Mouse (Mus musculus): ENCODE results near the gene Lsm3. TPM values are rescaled to one million over a fixed set of nuclear protein-coding genes. Genes with fewer than 3 reads are reported as not detected.

The Lsm3 gene
- polyA plus RNA-seq, 1 experiment = 25.5 TPM

DNA sequence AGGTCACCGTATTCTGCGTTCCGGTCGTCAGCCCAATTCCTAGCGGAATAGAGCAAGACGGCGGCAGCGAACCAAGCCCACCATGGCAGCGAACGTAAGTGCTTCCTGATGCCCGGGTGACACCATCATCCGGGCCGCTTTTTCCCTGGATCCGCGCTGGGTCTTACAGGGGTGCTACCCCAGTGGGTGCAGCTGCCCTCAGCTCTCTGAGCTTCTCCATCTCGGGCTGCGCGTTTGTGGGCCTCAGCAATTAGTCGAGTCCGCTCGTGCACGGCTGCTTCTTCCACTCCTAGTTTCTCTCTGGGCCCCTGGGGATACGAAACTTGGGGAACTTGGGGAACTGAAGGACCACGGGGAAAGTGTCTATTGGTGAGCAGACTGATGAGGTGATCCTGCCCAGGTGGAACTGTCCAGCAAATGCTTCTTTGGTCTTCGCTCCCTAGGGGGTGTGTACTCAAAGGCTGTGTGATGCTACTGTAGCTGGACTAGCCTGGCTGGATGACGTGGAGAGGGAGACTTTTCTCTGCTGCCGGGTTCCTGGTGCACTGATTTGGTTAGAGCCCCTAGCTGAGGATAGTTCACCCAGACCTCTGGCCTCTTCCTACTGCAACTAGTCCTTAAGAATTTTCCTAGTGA is 41.8 kb upstream of the Lsm3 start:
- Histone ChIP-seq H3K4me1 (ENCODE audit: control insufficient read depth, insufficient read depth, low read length) (peaks cover 8% of the 10 kb centered on the region; the same call in 1 of the 2 replicates), H3K27me3 (replicated peaks; ENCODE audit: control insufficient read depth, insufficient read depth, low read length) (no peaks in the 10 kb centered on the region), H3K27ac (ENCODE audit: insufficient read depth, low read depth, low read length) (no peak overlapping the region), H3K4me3 (ENCODE audit: insufficient read depth, low read depth, low read length) (peak overlapping the region; percentile 71), H3K36me3 (ENCODE audit: control insufficient read depth, insufficient read depth, low read length) (no peaks in the 10 kb centered on the region; the same call in 1 of the 2 replicates)
- no peak for TF ChIP-seq POLR2A (IDR thresholded peaks at IDR 0.05; ENCODE audit: low read depth, low read length)
- TF ChIP-seq CTCF (conservative IDR thresholded peaks at IDR 0.05; ENCODE audit: insufficient read depth, insufficient read length, low read depth, low read length) = no peak
- 1% methylated on average over 27 of the region's 27 CpGs for WGBS
- no peak for DNase-seq

DNA sequence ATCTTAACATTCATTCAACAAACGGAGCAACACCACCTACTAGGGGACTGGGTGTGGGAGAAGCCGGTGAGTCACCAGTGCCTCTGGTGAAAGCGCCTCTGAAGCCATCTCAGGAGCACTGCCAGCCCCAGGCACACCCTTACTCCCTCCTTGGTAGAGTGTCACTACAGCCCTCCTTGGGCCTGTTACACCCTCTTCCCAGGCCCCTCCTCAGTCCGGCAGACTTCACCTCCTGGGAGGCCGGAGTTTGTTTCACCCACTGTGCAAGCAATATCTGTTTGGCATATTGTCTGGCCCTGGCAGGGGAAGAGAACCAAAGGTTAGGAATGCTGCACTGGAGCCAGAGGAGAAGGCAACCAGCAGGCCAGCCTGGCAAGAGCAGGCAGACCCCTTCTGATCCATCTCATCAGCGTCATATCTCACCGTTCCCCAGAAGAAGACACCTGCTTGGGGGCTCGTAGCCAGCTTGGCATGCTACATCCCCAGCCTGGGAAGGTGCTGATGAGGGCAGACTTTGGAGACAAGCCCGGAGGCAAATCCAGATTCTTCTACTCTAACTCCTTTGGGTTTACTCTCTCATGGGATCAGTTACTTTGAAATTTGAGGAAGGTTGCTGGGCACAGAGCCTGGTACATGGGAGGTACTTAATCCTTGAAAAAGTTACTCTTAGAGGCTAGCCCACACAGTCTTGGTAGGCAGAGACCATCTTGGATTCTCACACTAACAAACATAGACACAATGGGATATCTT is 41.1 kb upstream of the Lsm3 start:
- WGBS = 46% methylated on average over 9 of the region's 9 CpGs
- DNase-seq = peak; percentile 25
- H3K4me1 ChIP-seq (ENCODE audit: control insufficient read depth, insufficient read depth, low read length) = peaks cover 8% of the 10 kb centered on the region; the same call in 1 of the 2 replicates
- no peak overlapping the region for H3K27ac ChIP-seq (ENCODE audit: insufficient read depth, low read depth, low read length)
- no peaks in the 10 kb centered on the region for H3K27me3 ChIP-seq (replicated peaks; ENCODE audit: control insufficient read depth, insufficient read depth, low read length)
- H3K36me3 ChIP-seq (ENCODE audit: control insufficient read depth, insufficient read depth, low read length) = no peaks in the 10 kb centered on the region; the same call in 1 of the 2 replicates
- H3K4me3 ChIP-seq (ENCODE audit: insufficient read depth, low read depth, low read length) = peak overlapping the region; percentile 71
- TF ChIP-seq POLR2A (IDR thresholded peaks at IDR 0.05; ENCODE audit: low read depth, low read length) (no peak), CTCF (conservative IDR thresholded peaks at IDR 0.05; ENCODE audit: insufficient read depth, insufficient read length, low read depth, low read length) (no peak)

DNA sequence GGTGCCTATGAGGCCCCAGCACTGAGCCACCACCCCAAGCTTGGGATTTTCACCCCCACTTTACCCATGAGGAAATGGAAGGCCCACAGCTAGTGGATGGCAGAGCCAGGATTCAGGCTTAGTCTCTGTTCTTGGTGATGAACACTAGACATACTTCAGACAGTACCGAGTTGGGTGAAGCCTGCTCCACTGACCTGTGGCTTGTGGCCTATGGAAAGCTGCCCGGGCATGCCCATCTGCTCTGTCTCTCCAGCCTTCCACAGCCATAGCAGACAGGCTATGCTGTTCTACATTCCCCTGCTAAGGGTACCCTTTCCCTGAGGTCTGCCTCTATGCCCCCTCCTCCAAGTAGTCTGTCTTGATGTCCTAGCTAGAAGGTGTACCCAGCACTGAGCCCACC is 39.2 kb upstream of the Lsm3 start:
- Histone ChIP-seq H3K4me3 (ENCODE audit: insufficient read depth, low read depth, low read length) (no peak overlapping the region), H3K27me3 (replicated peaks; ENCODE audit: control insufficient read depth, insufficient read depth, low read length) (no peaks in the 10 kb centered on the region), H3K36me3 (ENCODE audit: control insufficient read depth, insufficient read depth, low read length) (no peaks in the 10 kb centered on the region; the same call in 1 of the 2 replicates), H3K4me1 (ENCODE audit: control insufficient read depth, insufficient read depth, low read length) (peaks cover 8% of the 10 kb centered on the region; the same call in 1 of the 2 replicates), H3K27ac (ENCODE audit: insufficient read depth, low read depth, low read length) (no peak overlapping the region)
- 85% methylated on average over 2 of the region's 2 CpGs for WGBS
- TF ChIP-seq CTCF (conservative IDR thresholded peaks at IDR 0.05; ENCODE audit: insufficient read depth, insufficient read length, low read depth, low read length) = no peak
- TF ChIP-seq POLR2A (IDR thresholded peaks at IDR 0.05; ENCODE audit: low read depth, low read length) = no peak
- DNase-seq = no peak

DNA sequence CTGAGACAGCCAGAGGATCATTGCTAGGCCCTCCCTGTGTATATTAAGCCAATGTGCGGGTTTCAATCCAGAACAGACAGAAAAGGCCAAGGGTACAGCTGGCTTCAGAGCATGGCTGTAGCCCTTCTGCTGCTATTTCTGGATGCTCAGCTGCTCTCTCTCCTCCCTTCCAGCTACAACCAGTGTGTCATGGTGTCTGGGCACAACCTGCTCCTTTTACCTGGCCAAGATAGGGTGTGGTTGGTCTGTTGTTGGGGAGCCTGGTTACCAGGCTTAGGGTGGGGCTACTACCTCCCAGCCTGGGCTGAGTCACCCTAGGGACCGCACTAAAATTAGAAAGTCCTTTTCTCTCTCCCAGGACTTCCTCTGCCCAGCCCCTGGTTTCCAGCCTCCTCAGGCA is 32.4 kb upstream of the Lsm3 start:
- Histone ChIP-seq H3K36me3 (ENCODE audit: control insufficient read depth, insufficient read depth, low read length) (no peaks in the 10 kb centered on the region; the same call in 1 of the 2 replicates), H3K4me1 (ENCODE audit: control insufficient read depth, insufficient read depth, low read length) (no peaks in the 10 kb centered on the region), H3K27me3 (replicated peaks; ENCODE audit: control insufficient read depth, insufficient read depth, low read length) (no peaks in the 10 kb centered on the region), H3K4me3 (ENCODE audit: insufficient read depth, low read depth, low read length) (no peak overlapping the region), H3K27ac (ENCODE audit: insufficient read depth, low read depth, low read length) (no peak overlapping the region)
- 88% methylated on average over 2 of the region's 2 CpGs for WGBS
- DNase-seq = no peak
- TF ChIP-seq POLR2A (IDR thresholded peaks at IDR 0.05; ENCODE audit: low read depth, low read length) (no peak), CTCF (conservative IDR thresholded peaks at IDR 0.05; ENCODE audit: insufficient read depth, insufficient read length, low read depth, low read length) (no peak)

DNA sequence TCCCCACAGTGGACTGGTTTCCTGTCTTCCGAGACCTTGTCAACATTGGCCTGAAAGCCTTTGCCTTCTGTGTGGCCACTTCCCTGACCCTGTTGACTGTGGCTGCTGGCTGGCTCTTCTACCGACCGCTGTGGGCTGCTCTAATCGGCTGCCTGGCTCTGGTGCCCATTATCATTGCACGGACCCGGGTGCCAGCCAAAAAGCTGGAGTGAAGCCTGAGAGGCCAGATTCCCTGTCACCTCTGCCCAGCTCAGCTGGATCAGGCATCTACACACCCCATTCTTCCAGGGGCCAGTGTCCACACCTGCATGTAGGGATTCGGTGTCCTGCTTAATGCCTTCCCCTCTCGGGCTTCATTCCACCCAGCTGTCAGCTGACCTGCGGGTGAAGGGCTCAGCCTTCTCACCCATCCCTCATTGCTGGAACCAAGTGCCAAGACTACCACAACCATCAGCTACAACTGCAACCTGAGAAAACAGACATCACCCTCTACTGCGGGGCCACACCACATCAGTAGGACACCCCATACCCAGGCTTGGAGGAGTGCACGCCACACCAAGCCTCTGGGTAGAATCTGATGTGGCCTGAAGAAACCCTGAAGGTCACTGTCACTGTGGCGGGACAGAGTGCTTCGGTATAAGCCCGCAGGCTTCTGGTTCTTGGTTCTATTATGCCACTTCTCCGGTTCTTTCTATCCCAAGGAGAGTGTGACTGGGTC is 28.8 kb upstream of the Lsm3 start:
- no peak for TF ChIP-seq POLR2A (IDR thresholded peaks at IDR 0.05; ENCODE audit: low read depth, low read length)
- TF ChIP-seq CTCF (conservative IDR thresholded peaks at IDR 0.05; ENCODE audit: insufficient read depth, insufficient read length, low read depth, low read length) = no peak
- Histone ChIP-seq H3K4me3 (ENCODE audit: insufficient read depth, low read depth, low read length) (no peak overlapping the region), H3K36me3 (ENCODE audit: control insufficient read depth, insufficient read depth, low read length) (peaks cover 2% of the 10 kb centered on the region; the same call in 1 of the 2 replicates), H3K4me1 (ENCODE audit: control insufficient read depth, insufficient read depth, low read length) (no peaks in the 10 kb centered on the region), H3K27ac (ENCODE audit: insufficient read depth, low read depth, low read length) (no peak overlapping the region), H3K27me3 (replicated peaks; ENCODE audit: control insufficient read depth, insufficient read depth, low read length) (no peaks in the 10 kb centered on the region)
- WGBS = 86% methylated on average over 15 of the region's 15 CpGs
- no peak for DNase-seq

DNA sequence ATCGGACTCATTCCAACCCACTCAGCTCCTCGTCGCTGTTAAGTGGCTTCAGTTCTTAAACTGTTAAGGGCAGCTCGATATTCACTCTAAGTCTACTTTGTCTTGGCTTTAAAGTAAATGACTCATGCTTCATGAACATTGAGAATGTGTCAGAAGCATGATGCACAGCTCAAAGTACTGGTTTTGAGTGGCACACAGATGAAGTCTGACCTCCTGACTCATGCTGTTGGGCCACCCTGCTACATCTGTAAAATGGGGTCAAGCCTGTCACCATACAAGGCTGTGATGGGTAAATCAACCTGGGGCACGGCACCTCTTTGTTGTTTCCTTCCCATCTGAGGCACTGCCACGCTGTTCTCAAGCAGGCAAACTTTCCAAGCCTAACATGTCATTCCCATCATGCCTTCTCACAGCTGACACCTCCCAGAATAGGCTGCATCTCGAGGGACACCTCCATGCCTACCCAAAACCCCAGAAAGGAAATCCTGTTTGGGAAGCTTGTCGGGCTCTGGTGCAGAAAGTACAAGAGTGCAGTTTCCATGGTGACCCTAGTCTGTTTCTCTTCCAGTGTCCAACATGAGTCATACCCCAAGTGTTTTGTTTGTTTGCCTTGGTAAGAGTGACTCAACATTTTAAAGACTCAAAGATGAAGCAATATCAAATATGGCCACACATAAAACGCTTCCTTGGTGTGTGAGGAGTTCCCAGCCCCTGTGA is 27.1 kb upstream of the Lsm3 start:
- H3K27me3 ChIP-seq (replicated peaks; ENCODE audit: control insufficient read depth, insufficient read depth, low read length) = no peaks in the 10 kb centered on the region
- peak; percentile 73 for DNase-seq
- 67% methylated on average over 9 of the region's 9 CpGs for WGBS
- no peak for TF ChIP-seq POLR2A (IDR thresholded peaks at IDR 0.05; ENCODE audit: low read depth, low read length)
- no peak for TF ChIP-seq CTCF (conservative IDR thresholded peaks at IDR 0.05; ENCODE audit: insufficient read depth, insufficient read length, low read depth, low read length)
- no peak overlapping the region for H3K4me3 ChIP-seq (ENCODE audit: insufficient read depth, low read depth, low read length)
- peaks cover 2% of the 10 kb centered on the region; the same call in 1 of the 2 replicates for H3K36me3 ChIP-seq (ENCODE audit: control insufficient read depth, insufficient read depth, low read length)
- H3K4me1 ChIP-seq (ENCODE audit: control insufficient read depth, insufficient read depth, low read length) = no peaks in the 10 kb centered on the region
- H3K27ac ChIP-seq (ENCODE audit: insufficient read depth, low read depth, low read length) = peak overlapping the region; percentile 2; the same call in 1 of the 2 replicates
